Mouse (Mus musculus) midbrain, embryonic 11.5 days (tissue): ENCODE data around the gene Cyp2d10. TPM values are rescaled to one million over a fixed set of nuclear protein-coding genes. Genes with fewer than 3 reads are reported as not detected.

Experiments used
- ATAC-seq: fragments of 200-750 bp; cut with Nextera tagmentation; 2 replicates; pipeline ENCODE4 v1.8.0; 2017; ENCODE audit warnings: moderate TSS enrichment, moderate library complexity; ENCODE audit not compliant: low FRiP score
- DNase-seq: peaks from one replicate; pipeline ENCODE4 v3.0.0; 2015; ENCODE audit warnings: low spot score; ENCODE audit errors: missing footprints
- H3K27ac ChIP-seq: fragments of 300-500 bp; sonication (generic); 2 replicates; pipeline ENCODE4 v1.5.1; 2014; ENCODE audit warnings: low read depth, low read length
- H3K27me3 ChIP-seq: fragments of 300-500 bp; sonication (generic); 2 replicates; pipeline ENCODE4 v1.6.1; 2014; ENCODE audit warnings: mild to moderate bottlenecking, low read length, moderate library complexity, mixed read lengths; ENCODE audit not compliant: control insufficient read depth, insufficient read depth
- H3K36me3 ChIP-seq: fragments of 300-500 bp; sonication (generic); 2 replicates; pipeline ENCODE4 v1.6.1; 2014; ENCODE audit warnings: mild to moderate bottlenecking, low read length, moderate library complexity, mixed read lengths; ENCODE audit not compliant: control insufficient read depth, insufficient read depth
- H3K4me1 ChIP-seq: fragments of 300-500 bp; sonication (generic); 2 replicates; pipeline ENCODE4 v1.6.1; 2014; ENCODE audit warnings: low read length; ENCODE audit not compliant: control insufficient read depth, insufficient read depth
- H3K4me2 ChIP-seq: fragments of 300-500 bp; sonication (generic); 2 replicates; pipeline ENCODE4 v1.6.1; 2014; ENCODE audit warnings: mild to moderate bottlenecking, moderate library complexity
- H3K4me3 ChIP-seq: fragments of 300-500 bp; sonication (generic); 2 replicates; pipeline ENCODE4 v1.5.1; 2014; ENCODE audit warnings: low read depth, low read length
- H3K9ac ChIP-seq: fragments of 300-500 bp; sonication (generic); 2 replicates; pipeline ENCODE4 v1.6.1; 2014; ENCODE audit warnings: low read length
- H3K9me3 ChIP-seq: fragments of 300-500 bp; sonication (generic); 2 replicates; pipeline ENCODE4 v1.6.1; 2016; ENCODE audit warnings: low read length; ENCODE audit not compliant: control insufficient read depth
- WGBS: fragments of 180-500 bp; shearing (Covaris S2); extraction: QIAGEN DNeasy Blood & Tissue Kit; methylation state at CpG from one replicate; pipeline ENCODE4 v1.1.7; 2014; 5-methylcytosine and 5-hydroxymethylcytosine counted together
- microRNA-seq: library from miRNA; unstranded; fragments of <30 nt; microRNA quantifications from one replicate; pipeline ENCODE4, GENCODE M21; 2017
- polyA plus RNA-seq: library from polyadenylated mRNA; unstranded; fragments of >200 nt; fragmentation: Nextera tagmentation; extraction: Ambion mirVana; gene quantifications from 2 replicates; pipeline ENCODE4 v1.2.1, GENCODE M21; 2014

Cyp2d10 gene
- polyA plus RNA-seq, 1 experiment from 2014 or later: not detected

- ATAC-seq (peak; percentile 100), DNase-seq (peak; percentile 100)
- Histone ChIP-seq H3K27me3 (no peaks in the 10 kb centered on the region), H3K4me2 (peak within 1 kb of the TSS; percentile 70), H3K4me3 (peak within 1 kb of the TSS; percentile 55), H3K36me3 (peaks cover 11% of the 10 kb centered on the region; the same call in 1 of the 2 replicates), H3K4me1 (peaks cover 9% of the 10 kb centered on the region; the same call in 1 of the 2 replicates), H3K9me3 (no peaks in the 10 kb centered on the region), H3K27ac (peak within 1 kb of the TSS; percentile 44), H3K9ac (peak within 1 kb of the TSS; percentile 78)
- WGBS: 2% methylated on average over 57 of the region's 57 CpGs
These were observed 52.7 kb downstream of the Cyp2d10 start, which contains the start of gene Ndufa6 for GRCm38 (mm10) chr15:82354126-82354945. Ndufa6 (minus strand) TSS chr15:82354322.

DNA sequence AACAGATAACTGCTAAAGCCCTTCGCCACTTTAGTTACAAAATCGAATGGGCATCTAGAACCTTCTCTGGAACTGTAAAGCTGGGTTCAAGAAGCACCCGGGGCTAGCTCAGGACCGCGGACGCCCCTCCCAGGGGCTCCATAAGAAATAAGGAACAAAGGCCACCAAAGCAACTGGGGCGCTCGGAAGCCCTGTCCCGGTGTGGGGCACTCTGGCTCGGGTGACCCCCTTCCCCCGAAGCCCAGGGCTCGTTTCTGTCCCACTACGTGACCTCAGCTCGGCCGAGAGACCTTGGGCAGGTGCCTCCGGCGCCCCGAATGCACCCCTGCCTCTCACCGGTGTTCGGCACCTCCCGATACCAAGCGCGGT is 53.3 kb downstream of the Cyp2d10 start:
- Histone ChIP-seq H3K27ac (peak overlapping the region; percentile 7; the same call in 1 of the 2 replicates), H3K4me3 (peak overlapping the region; percentile 55), H3K4me2 (peak overlapping the region; percentile 70), H3K9me3 (no peaks in the 10 kb centered on the region), H3K27me3 (no peaks in the 10 kb centered on the region), H3K36me3 (peaks cover 16% of the 10 kb centered on the region; the same call in 1 of the 2 replicates), H3K4me1 (peaks cover 9% of the 10 kb centered on the region; the same call in 1 of the 2 replicates), H3K9ac (peak overlapping the region; percentile 78)
- DNase-seq (no peak), ATAC-seq (no peak; the same call in 1 of the 2 replicates)
- 2% methylated on average over 23 of the region's 23 CpGs for WGBS

DNA sequence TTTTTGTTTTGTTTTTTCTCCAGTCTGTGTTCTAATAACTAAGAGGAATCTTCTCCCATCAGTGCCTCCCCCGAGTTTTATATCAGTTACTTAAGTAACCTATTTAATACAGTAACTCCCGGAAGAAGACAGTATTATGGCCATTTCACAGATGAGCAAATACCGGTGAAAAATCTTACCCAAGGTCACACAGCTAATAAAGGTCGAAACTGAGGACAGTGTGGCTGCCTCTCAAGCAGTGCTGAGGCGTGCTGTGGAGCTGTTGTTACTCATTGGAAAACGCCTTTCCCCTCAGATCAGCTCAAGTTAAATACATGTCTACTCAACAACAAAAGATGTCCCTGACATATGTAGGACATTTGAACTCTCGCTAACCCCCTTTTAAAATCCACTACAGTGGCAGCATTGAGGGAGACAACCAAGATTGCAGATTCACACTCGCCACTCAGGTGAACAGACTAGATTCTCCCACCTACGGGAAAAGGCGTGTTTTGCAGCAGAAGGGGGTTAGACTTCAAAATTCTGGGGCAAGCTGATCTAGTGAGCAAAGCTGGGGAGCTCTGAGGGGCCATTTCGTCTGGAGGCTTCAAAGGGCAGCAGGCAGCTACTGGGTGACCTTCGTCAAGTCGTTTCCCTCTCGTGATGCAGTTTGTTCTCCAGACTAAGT is 53.8 kb downstream of the Cyp2d10 start:
- WGBS: 33% methylated on average over 14 of the region's 14 CpGs
- no peak overlapping the region for H3K27ac ChIP-seq
- no peaks in the 10 kb centered on the region for H3K27me3 ChIP-seq
- peaks cover 9% of the 10 kb centered on the region; the same call in 1 of the 2 replicates for H3K4me1 ChIP-seq
- no peak for ATAC-seq
- peak overlapping the region; percentile 78 for H3K9ac ChIP-seq
- peak overlapping the region; percentile 55 for H3K4me3 ChIP-seq
- peak overlapping the region; percentile 70 for H3K4me2 ChIP-seq
- peaks cover 21% of the 10 kb centered on the region for H3K36me3 ChIP-seq
- DNase-seq: peak; percentile 88
- no peaks in the 10 kb centered on the region for H3K9me3 ChIP-seq

Small RNA genes lying within 50 kb of the gene (microRNA-seq; reads per million reads assigned to microRNA genes)
- gene Gm25990 (not detected), gene Gm27331 (not detected), gene Gm27622 (not detected), gene Mir7684 (not detected)

Other genes with a start within 250 kb of the Cyp2d10 start
- 0.14 and 0.57 TPM in 2 replicates for gene Shisa8, start 194.4 kb downstream of the Cyp2d10 start, polyA plus RNA-seq
- 0.07 and 0.17 TPM in 2 replicates for gene Tnfrsf13c, start 182.8 kb downstream of the Cyp2d10 start, polyA plus RNA-seq
- 79.2 and 89.1 TPM in 2 replicates for gene Cenpm, start 162.4 kb downstream of the Cyp2d10 start, polyA plus RNA-seq
- 1.0 and 1.4 TPM in 2 replicates for gene 1500009C09Rik, start 154.8 kb downstream of the Cyp2d10 start, polyA plus RNA-seq
- 163 and 169 TPM in 2 replicates for gene Sept3, start 132.3 kb downstream of the Cyp2d10 start, polyA plus RNA-seq
- 0.11 TPM in 1 of 2 replicates, not detected in the other for gene Wbp2nl, start 108.2 kb downstream of the Cyp2d10 start, polyA plus RNA-seq
- gene Naga, start 68.3 kb downstream of the Cyp2d10 start, polyA plus RNA-seq: 20.6 and 21.6 TPM in 2 replicates
- 3.4 and 4.3 TPM in 2 replicates for gene Pheta2, start 68.3 kb downstream of the Cyp2d10 start, polyA plus RNA-seq
- gene Smdt1, start 68.2 kb downstream of the Cyp2d10 start, polyA plus RNA-seq: 253 and 268 TPM in 2 replicates
- gene Ndufa6, start 52.9 kb downstream of the Cyp2d10 start, polyA plus RNA-seq: 290 and 293 TPM in 2 replicates
- 1.7 and 1.9 TPM in 2 replicates for gene Cyp2d22, start 26.9 kb downstream of the Cyp2d10 start, polyA plus RNA-seq
- not detected in 2 replicates for gene Cyp2d11, start 13.2 kb downstream of the Cyp2d10 start, polyA plus RNA-seq
- gene Cyp2d9, start 26.2 kb upstream of the Cyp2d10 start, polyA plus RNA-seq: not detected in 2 replicates
- not detected in 2 replicates for gene Cyp2d12, start 147.9 kb upstream of the Cyp2d10 start, polyA plus RNA-seq
- not detected in 2 replicates for gene Cyp2d34, start 213.8 kb upstream of the Cyp2d10 start, polyA plus RNA-seq